25 mouse cellular contexts compared by ENCODE assay signal in genomic region chr12:25625858-25626257, GRCm38 (mm10).
"Had no signal": no experiment of that assay in that cellular context is flagged by ENCODE, and none has a peak within 500 bp of the region (broad histone marks: within the 10 kb centered on the region; RNA-seq: fewer than 3 reads in every experiment).

No protein-coding gene starts in this region.

- H3K4me3 ChIP-seq: gastrocnemius, adult 2 months; hindbrain, embryonic 10.5 days; hindbrain, embryonic 12.5 days; intestine, embryonic 15.5 days; layer of hippocampus, adult 2 months; left cerebral cortex, adult 2 months; limb, embryonic 13.5 days; liver, embryonic 13.5 days; liver, embryonic 15.5 days had no signal

- H3K9me3 ChIP-seq: hindbrain, embryonic 10.5 days; hindbrain, embryonic 12.5 days; intestine, embryonic 15.5 days; limb, embryonic 13.5 days; liver, embryonic 13.5 days; liver, embryonic 15.5 days had no signal

- ATAC-seq: hindbrain, embryonic 16.5 days; inflammation-experienced regulatory T-cells, adult 6 months; intestine, embryonic 15.5 days; intestine, postnatal 0 days had no signal

- H3K27me3 ChIP-seq: hindbrain, embryonic 12.5 days; intestine, embryonic 15.5 days; limb, embryonic 13.5 days; liver, embryonic 13.5 days; liver, embryonic 15.5 days had no signal

- DNase-seq: gastrocnemius, adult 2 months; gastrocnemius, postnatal 10 days; gastrocnemius, postnatal 25 days; heart, adult 18-20 months; heart, postnatal 4 days; kidney, adult 18-20 months; kidney, adult 8-10 months; kidney, postnatal 10 days; kidney, postnatal 25 days; kidney, postnatal 4 days; liver; liver, embryonic 13.5 days had no signal

- H3K4me2 ChIP-seq: heart, embryonic 11.5 days; hindbrain, embryonic 12.5 days; hindbrain, embryonic 14.5 days; intestine, embryonic 15.5 days; limb, embryonic 13.5 days; liver, embryonic 11.5 days; liver, embryonic 13.5 days; liver, embryonic 15.5 days had no signal

- H3K9ac ChIP-seq: hindbrain, embryonic 12.5 days; hindbrain, embryonic 14.5 days; intestine, embryonic 15.5 days; limb, embryonic 13.5 days; liver, embryonic 13.5 days; liver, embryonic 15.5 days had no signal

- H3K4me1 ChIP-seq: hindbrain, embryonic 10.5 days; hindbrain, embryonic 12.5 days; intestine, embryonic 15.5 days; liver, embryonic 13.5 days; liver, embryonic 15.5 days had no signal

- H3K27ac ChIP-seq: gastrocnemius, adult 2 months; hindbrain, embryonic 10.5 days; hindbrain, embryonic 12.5 days; hindbrain, embryonic 14.5 days; intestine, embryonic 15.5 days; layer of hippocampus, adult 2 months; left cerebral cortex, adult 2 months; limb, embryonic 13.5 days; liver, embryonic 13.5 days; liver, embryonic 15.5 days had no signal

- H3K36me3 ChIP-seq: hindbrain, embryonic 10.5 days; hindbrain, embryonic 12.5 days; intestine, embryonic 15.5 days; limb, embryonic 13.5 days; liver, embryonic 13.5 days; liver, embryonic 15.5 days had no signal
